Comparison of ENCODE assay signal across 9 mouse cellular contexts in genomic region chr8:4267627-4268026, GRCm38 (mm10). TPM values are rescaled to one million over a fixed set of nuclear protein-coding genes. Genes with fewer than 3 reads are reported as not detected.
DNase-seq lines count a peak whose midpoint lies in the region; ATAC-seq and TF ChIP-seq lines count a peak whose summit lies in the region.
"Had no signal": no experiment of that assay in that cellular context is flagged by ENCODE, and none has a peak within 500 bp of the region (broad histone marks: within the 10 kb centered on the region; RNA-seq: fewer than 3 reads in every experiment).

No protein-coding gene starts in this region.

- H3K4me1 ChIP-seq in MEL (ENCODE audit: control insufficient read depth in 1 of 2, insufficient read depth in 2 of 2, low read length in 2 of 2), result no peaks in the 10 kb centered on the region
- no peaks in the 10 kb centered on the region for H3K4me1 ChIP-seq in forebrain, embryonic 16.5 days (replicated peaks; ENCODE audit: control insufficient read depth, insufficient read depth, low read length)
- H3K4me1 ChIP-seq in midbrain, embryonic 13.5 days (replicated peaks), result no peaks in the 10 kb centered on the region
- H3K4me1 ChIP-seq: limb, embryonic 13.5 days had no signal

- TF ChIP-seq RAD21 in MEL (IDR thresholded peaks at IDR 0.05; ENCODE audit: low read depth, low read length), result peak; percentile 34

- TF ChIP-seq CTCF in MEL (IDR thresholded peaks at IDR 0.05 in 2 of 3, conservative IDR thresholded peaks at IDR 0.05 in 1 of 3; ENCODE audit: control insufficient read depth in 1 of 3, insufficient read depth in 1 of 3, low read depth in 2 of 3, low read length in 3 of 3, poor library complexity in 1 of 3, severe bottlenecking in 1 of 3), result peak; percentile 27 to 73 (median 55); a peak in 5 of 6 replicates

- no peaks in the 10 kb centered on the region for H3K9me3 ChIP-seq in MEL (replicated peaks; ENCODE audit: insufficient read depth, low read length)
- H3K9me3 ChIP-seq in forebrain, embryonic 16.5 days (ENCODE audit: control insufficient read depth, low read length), result no peaks in the 10 kb centered on the region
- H3K9me3 ChIP-seq in midbrain, embryonic 13.5 days, result no peaks in the 10 kb centered on the region
- H3K9me3 ChIP-seq: limb, embryonic 13.5 days had no signal

- H3K79me2 ChIP-seq in MEL (ENCODE audit: control insufficient read depth, insufficient read depth, low read length, poor library complexity), result no peaks in the 10 kb centered on the region

- H3K9ac ChIP-seq in MEL (ENCODE audit: control insufficient read depth, low read depth, low read length, poor library complexity, severe bottlenecking), result no peak overlapping the region
- no peak overlapping the region for H3K9ac ChIP-seq in forebrain, embryonic 16.5 days (replicated peaks; ENCODE audit: low read depth, low read length)
- H3K9ac ChIP-seq in midbrain, embryonic 13.5 days (replicated peaks), result no peak overlapping the region
- H3K9ac ChIP-seq: limb, embryonic 13.5 days had no signal

- TF ChIP-seq EP300 in MEL (IDR thresholded peaks at IDR 0.05; ENCODE audit: low read depth in 1 of 2, low read length in 2 of 2), result no peak

- no peaks in the 10 kb centered on the region for H3K27me3 ChIP-seq in MEL (ENCODE audit: control insufficient read depth in 1 of 2, insufficient read depth in 2 of 2, low read length in 2 of 2)
- no peaks in the 10 kb centered on the region for H3K27me3 ChIP-seq in forebrain, embryonic 16.5 days (replicated peaks; ENCODE audit: control insufficient read depth, insufficient read depth, low read length)
- no peaks in the 10 kb centered on the region for H3K27me3 ChIP-seq in midbrain, embryonic 13.5 days
- H3K27me3 ChIP-seq: limb, embryonic 13.5 days had no signal

- H3K27ac ChIP-seq in MEL (ENCODE audit: control insufficient read depth, low read depth, low read length), result no peak overlapping the region
- no peak overlapping the region for H3K27ac ChIP-seq in forebrain, embryonic 16.5 days (ENCODE audit: low read length)
- no peak overlapping the region for H3K27ac ChIP-seq in midbrain, embryonic 13.5 days
- H3K27ac ChIP-seq: limb, embryonic 13.5 days had no signal

- H3K36me3 ChIP-seq in MEL (ENCODE audit: control insufficient read depth in 1 of 2, insufficient read depth in 2 of 2, low read length in 2 of 2), result peaks cover 0 to 22% of the 10 kb centered on the region in 2 experiments; a peak in 2 of 4 replicates
- H3K36me3 ChIP-seq in forebrain, embryonic 16.5 days (ENCODE audit: control insufficient read depth, insufficient read depth), result peaks cover 36% of the 10 kb centered on the region
- peaks cover 91% of the 10 kb centered on the region for H3K36me3 ChIP-seq in midbrain, embryonic 13.5 days

- DNase-seq in kidney, adult 9 months, result peak; percentile 36
- DNase-seq in kidney, adult 8-10 months, result no peak
- peak; percentile 46 for DNase-seq in MEL (ENCODE audit: low read depth, low spot score)
- DNase-seq in urinary bladder, adult 2 months (ENCODE audit: low spot score), result no peak
- no peak for DNase-seq in ovary, postnatal 36 days (ENCODE audit: low spot score)
- DNase-seq in gastrocnemius, adult 18-20 months (ENCODE audit: low spot score), result no peak

- 71% methylated on average over 15 of the region's 15 CpGs for WGBS in forebrain, embryonic 16.5 days
- 81% methylated on average over 15 of the region's 15 CpGs for WGBS in midbrain, embryonic 13.5 days

- no peak for TF ChIP-seq POLR2A in MEL (IDR thresholded peaks at IDR 0.05; ENCODE audit: control insufficient read depth in 1 of 2, insufficient read depth in 1 of 2, low read depth in 1 of 2, low read length in 2 of 2, poor library complexity in 1 of 2)

- H3K4me2 ChIP-seq in forebrain, embryonic 16.5 days (ENCODE audit: low read length), result no peak overlapping the region
- no peak overlapping the region for H3K4me2 ChIP-seq in midbrain, embryonic 13.5 days (replicated peaks)
- H3K4me2 ChIP-seq: limb, embryonic 13.5 days had no signal

- peak; percentile 34; the same call in 1 of the 2 replicates for ATAC-seq in forebrain, embryonic 16.5 days
- ATAC-seq in midbrain, embryonic 13.5 days, result peak; percentile 73

- no peak overlapping the region for H3K4me3 ChIP-seq in MEL (ENCODE audit: control insufficient read depth in 1 of 2, insufficient read depth in 1 of 2, low read depth in 2 of 2, low read length in 2 of 2)
- H3K4me3 ChIP-seq in forebrain, embryonic 16.5 days (replicated peaks; ENCODE audit: low read length), result no peak overlapping the region
- H3K4me3 ChIP-seq in midbrain, embryonic 13.5 days (replicated peaks), result no peak overlapping the region
- H3K4me3 ChIP-seq: limb, embryonic 13.5 days had no signal

TF ChIP-seq in MEL, 35 proteins besides CTCF, POLR2A, EP300 and RAD21:
- TF ChIP-seq ZKSCAN1 (IDR thresholded peaks at IDR 0.05; ENCODE audit: low read depth, low read length) (no peak), SMC3 (IDR thresholded peaks at IDR 0.05; ENCODE audit: low read depth, low read length) (peak; percentile 59), ZC3H11A (IDR thresholded peaks at IDR 0.05; ENCODE audit: low read depth, low read length) (peak; percentile 50; the same call in 1 of the 2 replicates)

RNA-seq across cellular contexts. Expression of gene Timm44, which starts 8.1 kb away (rescaled TPM):
- 147 and 174 TPM in 2 replicates for total RNA-seq in MEL (2012; rRNA removed)
- polyA plus RNA-seq in MEL (2012; ENCODE audit: insufficient read depth in 1 of 2, insufficient read length in 2 of 2, low read depth in 1 of 2, low replicate concordance in 2 of 2, missing spikeins in 1 of 2), result 100 to 1,000 TPM in 1 of 2 experiments, not detected in 1; 199 TPM
- polyA plus RNA-seq in forebrain, embryonic 16.5 days (2015; fragmentation: Nextera tagmentation; extraction: Ambion mirVana), result 41.1 and 44.5 TPM in 2 replicates
- 44.5 and 45.1 TPM in 2 replicates for polyA plus RNA-seq in midbrain, embryonic 13.5 days (2015; fragmentation: Nextera tagmentation; extraction: Ambion mirVana)
- 66.5 and 76.2 TPM in 2 replicates for polyA plus RNA-seq in urinary bladder, adult 2 months (2012; rRNA removed)
- 10 to 100 TPM; 58.0 to 58.2 TPM for total RNA-seq in gastrocnemius, adult 18-20 months (2021)

RNA-seq across cellular contexts. Expression of gene Ctxn1, which starts 8.6 kb away (rescaled TPM):
- 0.26 and 0.58 TPM in 2 replicates for total RNA-seq in MEL (2012; rRNA removed)
- 1 to 10 TPM in 1 of 2 experiments, not detected in 1; 5.6 TPM for polyA plus RNA-seq in MEL (2012; ENCODE audit: insufficient read depth in 1 of 2, insufficient read length in 2 of 2, low read depth in 1 of 2, low replicate concordance in 2 of 2, missing spikeins in 1 of 2)
- 417 and 424 TPM in 2 replicates for polyA plus RNA-seq in forebrain, embryonic 16.5 days (2015; fragmentation: Nextera tagmentation; extraction: Ambion mirVana)
- polyA plus RNA-seq in midbrain, embryonic 13.5 days (2015; fragmentation: Nextera tagmentation; extraction: Ambion mirVana), result 245 and 257 TPM in 2 replicates
- polyA plus RNA-seq in urinary bladder, adult 2 months (2012; rRNA removed), result 98.2 and 133 TPM in 2 replicates
- under 1 TPM; 0.37 to 0.69 TPM for total RNA-seq in gastrocnemius, adult 18-20 months (2021)

RNA-seq across cellular contexts. Expression of gene Snapc2, which starts 14.7 kb away (rescaled TPM):
- total RNA-seq in MEL (2012; rRNA removed), result 23.9 and 24.2 TPM in 2 replicates
- polyA plus RNA-seq in MEL (2012; ENCODE audit: insufficient read depth in 1 of 2, insufficient read length in 2 of 2, low read depth in 1 of 2, low replicate concordance in 2 of 2, missing spikeins in 1 of 2), result 10 to 100 TPM in 1 of 2 experiments, not detected in 1; 46.2 TPM
- 65.8 and 69.8 TPM in 2 replicates for polyA plus RNA-seq in forebrain, embryonic 16.5 days (2015; fragmentation: Nextera tagmentation; extraction: Ambion mirVana)
- polyA plus RNA-seq in midbrain, embryonic 13.5 days (2015; fragmentation: Nextera tagmentation; extraction: Ambion mirVana), result 62.7 and 64.1 TPM in 2 replicates
- 50.9 and 56.7 TPM in 2 replicates for polyA plus RNA-seq in urinary bladder, adult 2 months (2012; rRNA removed)
- total RNA-seq in gastrocnemius, adult 18-20 months (2021), result 10 to 100 TPM; 11.9 to 12.5 TPM

RNA-seq across cellular contexts. Expression of gene Tgfbr3l, which starts 19.6 kb away (rescaled TPM):
- total RNA-seq in MEL (2012; rRNA removed), result 2.2 TPM in 2 replicates
- 10 to 100 TPM in 1 of 2 experiments, not detected in 1; 14.2 TPM for polyA plus RNA-seq in MEL (2012; ENCODE audit: insufficient read depth in 1 of 2, insufficient read length in 2 of 2, low read depth in 1 of 2, low replicate concordance in 2 of 2, missing spikeins in 1 of 2)
- 2.6 and 3.3 TPM in 2 replicates for polyA plus RNA-seq in forebrain, embryonic 16.5 days (2015; fragmentation: Nextera tagmentation; extraction: Ambion mirVana)
- polyA plus RNA-seq in midbrain, embryonic 13.5 days (2015; fragmentation: Nextera tagmentation; extraction: Ambion mirVana), result 8.0 and 8.5 TPM in 2 replicates
- polyA plus RNA-seq in urinary bladder, adult 2 months (2012; rRNA removed), result 31.6 and 33.6 TPM in 2 replicates
- total RNA-seq in gastrocnemius, adult 18-20 months (2021), result 1 to 10 TPM; 1.2 to 1.7 TPM

RNA-seq across cellular contexts. Expression of gene Gm49320, which starts 29.0 kb away (rescaled TPM):
- total RNA-seq in MEL (2012; rRNA removed), result not detected in 2 replicates
- polyA plus RNA-seq in MEL (2012; ENCODE audit: insufficient read depth in 1 of 2, insufficient read length in 2 of 2, low read depth in 1 of 2, low replicate concordance in 2 of 2, missing spikeins in 1 of 2), result 1 to 10 TPM in 1 of 2 experiments, not detected in 1; 2.0 TPM
- 0.98 and 1.3 TPM in 2 replicates for polyA plus RNA-seq in forebrain, embryonic 16.5 days (2015; fragmentation: Nextera tagmentation; extraction: Ambion mirVana)
- polyA plus RNA-seq in midbrain, embryonic 13.5 days (2015; fragmentation: Nextera tagmentation; extraction: Ambion mirVana), result 0.90 and 1.2 TPM in 2 replicates
- 4.3 and 5.9 TPM in 2 replicates for polyA plus RNA-seq in urinary bladder, adult 2 months (2012; rRNA removed)
- under 1 TPM in 1 of 2 experiments, not detected in 1; 0.14 TPM for total RNA-seq in gastrocnemius, adult 18-20 months (2021)

Comparison
In these comparisons a context has a peak if more than half of its experiments do, and no peak if none do; other contexts are left out.
1. DNase-seq: peak in kidney, adult 9 months (single experiment) and MEL (single experiment); none in kidney, adult 8-10 months (0 of 2), urinary bladder, adult 2 months (single experiment), ovary, postnatal 36 days (single experiment) and gastrocnemius, adult 18-20 months (single experiment).
2. RNA of gene Ctxn1, which starts 8.6 kb away (polyA plus RNA-seq): 417 to 424 TPM in forebrain, embryonic 16.5 days, 245 to 257 TPM in midbrain, embryonic 13.5 days and 98.2 to 133 TPM in urinary bladder, adult 2 months; 5.6 TPM in MEL; every median in the first group is over 10 times any median in the second.